Mouse (Mus musculus): Measurements from ENCODE around the gene Kmo.

GRCm38 (mm10) chr1:175637677-175638076, 17.5 kb downstream of the Kmo start:
- no peak for TF ChIP-seq GATA1 (IDR thresholded peaks at IDR 0.05; ENCODE audit: borderline replicate concordance, low read length)
- TF ChIP-seq FLI1 (IDR thresholded peaks at IDR 0.05; ENCODE audit: low read length) = no peak

Data from megakaryocyte, embryonic 14.5 days (primary cell).